Mouse (Mus musculus) lung, postnatal 14 days (tissue): Measurements from ENCODE around the gene P2ry6.

Experiments used
- DNase-seq: peaks from one replicate; pipeline ENCODE4 v3.0.0; 2021

Gene P2ry6

DNA sequence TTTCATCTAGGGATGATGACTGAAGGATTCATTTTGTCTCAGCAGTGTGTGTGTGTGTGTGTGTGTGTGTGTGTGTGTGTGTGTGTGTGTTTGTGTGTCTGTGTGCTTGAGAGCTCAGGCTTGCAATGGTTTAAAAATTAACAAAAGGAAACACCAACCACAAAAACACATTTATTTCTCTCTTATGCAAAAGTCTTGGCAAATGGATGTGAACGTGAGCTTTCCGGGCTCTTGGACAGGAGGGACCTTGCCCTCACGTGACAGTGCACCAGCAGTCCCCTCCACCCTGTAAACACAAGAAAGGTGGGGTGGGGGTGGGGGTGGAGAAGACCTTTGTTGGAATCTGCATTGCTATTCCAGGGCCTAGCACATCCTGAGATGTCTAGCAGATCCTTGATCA, 37.0 kb downstream of the P2ry6 start:
- no peak for DNase-seq

DNA sequence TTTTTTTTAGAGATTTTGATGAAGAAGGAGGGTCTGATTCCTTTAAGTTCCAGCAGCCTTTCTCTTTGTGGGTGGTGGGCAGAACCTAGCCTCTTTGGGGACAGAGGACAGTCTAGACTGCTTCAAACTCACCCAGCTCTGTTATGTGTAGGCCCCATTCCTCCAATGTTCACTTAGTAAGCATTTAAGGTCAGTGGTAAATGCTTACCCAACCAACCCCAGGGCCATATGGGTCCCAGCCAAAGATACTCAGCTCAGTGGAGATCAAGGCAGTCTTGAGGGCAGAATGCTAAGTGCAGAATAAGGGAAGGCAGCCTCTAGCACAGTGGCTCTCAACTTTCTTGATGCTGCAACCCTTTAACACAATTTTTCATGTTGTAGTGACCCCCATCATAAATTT, 40.9 kb downstream of the P2ry6 start:
- no peak for DNase-seq

DNA sequence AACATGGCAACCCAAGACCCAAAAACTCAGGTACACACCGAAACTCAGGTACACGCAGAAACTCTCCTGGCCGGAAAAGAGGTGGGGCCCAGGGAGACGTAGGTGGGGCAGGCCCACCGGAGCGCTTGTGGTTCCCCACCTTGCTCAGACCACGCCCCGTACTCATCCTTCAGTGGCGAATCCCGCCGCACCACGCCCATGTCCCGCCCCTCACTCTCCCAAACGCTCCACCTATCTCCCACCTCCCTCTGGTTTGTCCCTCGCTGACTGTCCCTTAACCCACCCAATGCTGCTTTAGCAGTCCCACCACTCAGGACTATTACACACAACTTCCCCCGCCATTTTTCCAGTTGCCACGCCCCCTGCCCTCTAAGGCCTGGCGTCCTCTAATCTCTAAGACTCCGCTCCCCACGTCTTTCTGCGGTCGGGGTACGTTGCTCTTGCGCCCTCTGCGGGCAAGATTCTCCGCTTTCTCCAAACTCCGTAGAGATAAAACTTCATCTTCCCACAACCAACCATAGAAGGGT, 41.9 kb downstream of the P2ry6 start:
- peak; percentile 91 for DNase-seq

DNA sequence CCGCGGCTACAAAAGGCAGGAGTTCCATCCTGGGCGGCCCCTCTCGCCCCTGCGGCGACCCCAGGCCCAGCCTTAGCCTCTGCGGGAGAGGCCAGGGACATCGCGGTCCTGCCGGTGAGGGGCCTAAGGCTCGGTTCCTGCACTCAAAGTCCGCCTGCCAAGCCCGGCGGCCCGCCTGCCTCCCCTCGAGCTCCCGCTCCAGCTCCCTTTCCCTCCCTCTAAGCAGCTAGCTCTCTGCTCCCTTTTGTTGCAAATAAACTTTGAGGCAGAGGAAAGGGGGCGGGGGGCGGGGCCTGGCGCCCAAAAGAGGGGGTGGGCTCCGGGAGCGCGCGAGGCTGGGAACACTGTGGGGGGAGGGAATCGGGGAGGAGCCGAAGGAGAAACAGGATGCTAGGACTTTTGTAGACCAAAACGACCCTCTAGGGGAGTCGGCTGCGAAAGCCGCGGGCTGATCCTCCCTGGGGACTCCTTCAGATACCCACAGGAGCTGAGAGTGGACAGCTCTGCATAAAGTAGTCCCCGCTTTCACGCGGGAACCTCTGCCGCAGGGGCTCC, 42.4 kb downstream of the P2ry6 start, which contains the start of gene Arhgef17:
TSS of gene Arhgef17 (minus strand) at position 182 of the 555 bp plus-strand sequence.
- DNase-seq: peak; percentile 69

DNA sequence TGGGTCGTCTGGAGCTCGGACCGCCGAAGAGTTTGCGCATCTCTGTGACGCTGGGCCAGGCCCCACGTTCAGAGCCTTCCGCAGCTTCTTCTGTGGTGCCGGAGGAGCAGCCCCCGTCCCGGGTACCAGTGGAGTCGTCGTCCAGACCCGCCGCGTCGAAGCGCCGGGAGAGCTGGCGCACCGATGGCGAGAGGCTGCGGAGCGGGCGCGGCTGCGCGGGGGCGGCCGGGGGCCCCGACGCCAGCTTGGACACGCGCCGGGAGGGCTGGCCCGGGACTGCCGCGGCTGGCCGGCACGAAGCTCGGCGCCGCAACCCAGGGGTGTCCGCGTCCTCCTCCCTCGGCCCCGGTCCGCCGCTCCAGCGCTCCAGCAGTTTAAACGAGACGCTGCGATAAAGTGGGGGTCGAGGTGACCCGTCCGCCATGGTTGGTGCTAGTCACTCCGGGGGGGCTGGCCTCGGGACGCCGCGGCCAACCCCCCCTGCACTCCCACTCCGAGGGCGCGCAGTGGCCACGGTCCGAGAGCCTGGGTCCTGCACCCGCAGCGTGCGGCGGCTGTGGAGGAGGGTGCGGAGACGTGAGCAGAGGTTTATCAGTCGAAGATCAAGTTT, 43.0 kb downstream of the P2ry6 start:
- no peak for DNase-seq

DNA sequence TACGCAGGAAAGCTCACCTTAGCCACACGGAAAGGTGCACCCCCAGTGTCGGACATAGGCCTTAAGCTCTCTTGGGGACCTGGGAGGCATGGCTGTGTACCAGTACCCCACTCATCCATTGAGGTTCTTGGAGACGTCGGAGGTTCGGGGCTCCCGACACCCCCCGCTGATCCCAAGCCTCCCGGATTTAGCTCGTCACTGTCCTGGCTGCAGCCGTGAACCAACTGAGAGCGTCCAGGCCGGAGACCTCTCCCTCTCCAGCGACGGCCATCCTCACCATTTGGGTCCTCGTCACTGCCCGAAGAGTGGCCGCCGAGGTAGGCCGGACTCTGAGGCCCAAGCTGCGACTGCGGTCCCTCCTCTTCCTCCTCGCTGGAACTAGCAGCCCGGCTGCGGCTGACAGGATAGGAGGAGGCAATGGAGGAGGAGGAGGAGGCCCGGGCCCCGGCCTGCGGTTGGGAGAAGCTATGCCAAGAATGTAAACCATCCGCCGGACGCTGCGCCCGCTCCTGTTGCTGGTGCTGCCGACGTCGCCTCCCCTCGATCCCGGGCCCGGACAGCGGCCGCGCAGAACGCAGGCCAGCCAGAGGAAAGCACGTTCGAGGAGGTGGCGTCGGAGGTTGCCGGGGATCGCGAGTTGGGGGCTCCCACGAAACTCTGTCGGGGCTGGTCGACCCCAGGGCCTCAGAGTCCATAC, 43.7 kb downstream of the P2ry6 start:
- DNase-seq: peak; percentile 81

DNA sequence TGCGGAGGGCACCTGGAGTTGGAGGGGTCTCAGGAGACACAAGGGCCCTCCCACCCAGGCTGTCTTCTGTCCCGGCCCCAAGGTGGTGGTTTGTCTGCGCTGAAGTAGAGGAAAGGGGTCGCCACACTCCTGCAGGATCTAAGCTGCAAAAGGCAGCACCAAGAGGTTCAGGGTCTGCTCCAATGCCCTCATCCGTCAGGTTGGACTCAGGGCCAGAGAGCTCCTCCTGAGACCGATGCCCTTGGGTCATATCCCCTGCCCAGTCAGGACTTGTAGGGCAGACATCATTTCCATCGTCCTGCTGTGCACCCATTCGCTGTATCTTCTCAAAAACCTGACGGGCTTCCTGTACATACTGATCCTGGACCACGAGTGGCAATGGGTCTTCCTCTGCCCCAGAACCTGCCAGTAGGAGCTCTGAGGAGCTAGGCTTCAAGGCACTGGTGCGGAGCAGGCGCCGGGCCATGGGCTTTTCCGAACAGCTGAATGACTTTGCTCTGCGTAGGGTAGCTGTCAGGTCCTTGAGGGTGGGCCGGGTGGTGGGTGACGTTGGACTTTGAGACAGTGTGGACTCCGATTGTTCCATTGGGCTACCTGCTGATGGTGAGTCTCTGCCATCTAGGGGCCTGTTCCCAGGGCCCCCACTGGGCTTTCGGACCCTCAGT, 44.7 kb downstream of the P2ry6 start:
- no peak for DNase-seq

DNA sequence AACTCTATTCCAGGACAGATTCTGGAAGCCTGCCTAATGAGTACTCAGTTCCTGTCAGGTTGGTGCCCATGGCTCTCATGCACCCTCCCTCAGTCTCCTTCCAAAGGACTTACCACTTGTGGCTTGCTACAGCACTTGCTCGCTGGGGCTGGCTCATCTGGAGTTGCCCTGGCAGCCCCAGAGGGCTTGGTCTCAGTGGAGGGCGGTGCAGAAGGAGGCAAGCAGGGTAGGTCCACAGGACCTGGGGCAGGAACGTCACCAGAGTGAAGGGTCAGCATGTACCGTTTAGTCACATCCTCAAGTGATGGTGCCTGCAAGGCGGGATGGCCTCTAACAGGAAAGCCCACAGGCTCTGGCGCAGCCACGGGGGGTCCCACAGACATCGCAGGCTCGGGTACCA, 46.0 kb downstream of the P2ry6 start:
- DNase-seq: no peak

DNA sequence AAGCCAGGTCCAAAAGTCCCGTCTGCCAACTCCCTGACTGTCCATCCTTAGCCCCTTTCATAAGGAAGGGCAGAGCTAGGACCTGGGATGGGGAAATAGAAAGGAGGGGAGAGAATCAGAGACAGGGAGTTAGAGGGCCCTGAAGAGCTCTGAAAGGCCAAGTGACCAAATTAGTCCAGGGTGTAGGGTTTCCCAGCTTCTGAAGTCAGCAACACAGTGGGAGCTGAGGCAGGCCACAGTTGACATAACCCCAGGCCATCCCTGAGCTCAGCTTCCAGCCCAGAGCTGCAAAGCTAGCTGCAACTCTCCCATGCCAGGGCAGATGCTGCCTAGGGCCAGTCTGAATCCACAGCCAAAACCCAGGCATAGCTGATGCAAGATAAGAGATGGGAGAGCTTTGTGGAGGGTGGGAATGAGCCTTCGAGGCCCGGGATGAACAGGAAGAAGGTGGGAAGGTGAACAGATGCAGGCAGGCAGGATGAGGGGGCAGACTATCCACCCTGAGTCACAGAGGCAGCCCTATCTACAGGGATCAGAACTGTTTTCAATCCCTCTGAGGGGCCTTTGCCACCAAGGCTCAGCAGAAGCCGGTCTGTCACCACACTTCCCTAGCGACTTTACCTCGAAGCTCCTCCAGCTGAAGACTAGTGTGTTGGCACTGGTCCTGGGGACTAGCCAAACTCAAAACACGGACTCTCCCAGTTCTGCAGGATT, 47.0 kb downstream of the P2ry6 start:
- DNase-seq: no peak

DNA sequence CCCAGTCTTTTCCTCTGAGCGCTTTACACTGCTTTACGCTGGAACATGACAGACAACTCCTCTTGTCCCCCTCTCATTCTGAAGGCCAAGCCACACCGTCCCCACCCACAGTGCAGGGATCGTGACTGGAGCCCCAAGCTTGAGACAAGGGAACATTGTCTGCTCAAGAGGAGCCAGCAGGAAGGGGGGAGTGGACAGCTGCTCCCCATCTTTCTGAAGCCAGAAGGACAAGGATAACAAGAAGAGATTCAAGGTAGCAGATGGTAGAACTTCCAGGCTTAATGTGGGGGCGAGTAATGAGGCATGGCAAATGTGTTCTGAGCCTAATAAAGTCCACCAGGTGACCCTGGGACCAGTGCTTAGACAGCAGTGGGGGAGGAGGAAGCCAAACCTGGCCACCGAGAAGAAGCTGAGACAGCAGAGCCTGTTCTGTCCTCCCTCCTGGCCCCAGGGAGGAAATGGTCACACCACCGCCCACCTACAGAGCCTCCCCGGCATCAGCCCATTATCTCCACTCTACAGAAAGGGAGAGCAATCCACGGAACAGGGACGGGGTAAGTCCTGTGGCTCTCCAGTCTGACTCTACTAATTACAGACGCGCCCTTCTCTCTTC, 48.0 kb downstream of the P2ry6 start:
- no peak for DNase-seq

DNA sequence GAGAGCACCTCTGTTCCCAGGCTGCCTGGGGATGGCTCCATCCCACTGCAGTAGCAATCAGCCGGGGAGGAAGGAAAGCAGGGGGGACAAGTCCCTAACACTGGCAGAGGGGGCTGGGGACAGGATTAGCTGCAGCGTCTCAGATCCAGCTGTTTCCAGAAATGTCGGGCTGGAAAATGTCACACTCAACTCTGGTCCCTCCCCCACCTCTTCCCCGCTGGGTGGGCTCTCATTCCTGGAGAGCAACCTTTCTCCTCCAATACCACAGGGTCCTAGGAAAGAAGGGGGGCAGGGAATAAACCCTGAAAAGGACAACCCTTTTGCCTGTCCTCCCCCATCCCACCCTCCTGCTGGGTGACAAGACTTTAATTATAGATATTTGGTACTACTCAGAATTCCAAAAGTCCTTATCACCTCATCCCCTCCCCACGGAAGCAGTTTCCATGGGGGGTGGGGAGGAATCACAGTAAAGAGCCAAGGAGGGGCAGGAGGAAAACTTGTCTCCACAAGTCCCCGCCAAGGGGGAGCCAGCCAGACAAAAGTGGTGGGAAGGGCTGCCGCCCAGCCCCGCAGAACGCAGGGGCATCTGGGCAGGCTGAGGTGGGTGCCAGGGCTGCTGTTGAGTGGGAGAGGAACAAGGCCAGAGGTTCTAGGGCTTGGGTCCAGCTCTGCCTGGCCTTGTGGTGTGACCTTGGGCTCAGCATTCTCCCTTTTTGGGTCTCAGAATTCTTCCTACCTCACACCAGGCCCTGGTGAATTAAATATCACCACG, 49.6 kb downstream of the P2ry6 start:
- DNase-seq: no peak

DNA sequence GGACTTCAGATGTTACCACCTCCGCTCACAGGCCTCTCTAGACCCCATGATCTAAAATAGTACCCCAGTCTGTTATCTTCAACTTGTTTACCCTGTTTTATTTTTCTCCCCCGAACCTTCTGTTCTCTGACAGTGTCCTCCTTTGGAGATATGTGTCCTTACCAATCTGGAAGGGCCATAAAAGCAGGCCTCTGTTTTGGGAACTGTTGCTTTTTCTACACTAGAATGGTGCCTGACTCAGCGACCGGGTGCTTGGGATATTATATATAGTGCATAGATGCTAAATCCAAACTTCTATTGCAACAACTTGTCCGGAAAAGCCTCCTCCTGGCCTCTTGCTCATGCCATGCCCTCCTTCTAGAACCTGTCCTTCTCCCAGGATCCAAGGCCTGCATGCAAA, 50.2 kb downstream of the P2ry6 start:
- DNase-seq: no peak

DNA sequence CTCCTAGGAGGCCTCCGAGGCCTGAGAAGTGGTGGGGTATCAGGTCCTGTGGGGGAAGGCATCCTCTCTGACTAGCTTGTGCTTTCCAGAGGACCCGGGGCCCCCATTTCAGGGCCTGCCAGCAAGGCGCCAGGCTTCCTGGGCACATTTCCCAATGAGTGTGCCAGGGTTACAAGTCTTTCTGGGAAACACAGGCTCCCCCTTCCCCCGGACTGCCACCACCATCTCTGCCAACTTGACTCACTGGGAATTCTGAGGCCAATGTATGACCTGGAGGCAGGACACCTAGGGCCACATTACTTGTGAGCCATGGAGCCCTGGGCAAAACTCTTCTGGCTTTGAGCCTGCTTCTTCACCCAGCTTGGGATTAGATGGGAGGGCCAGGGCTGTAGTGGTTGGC, 51.5 kb downstream of the P2ry6 start:
- DNase-seq: no peak

DNA sequence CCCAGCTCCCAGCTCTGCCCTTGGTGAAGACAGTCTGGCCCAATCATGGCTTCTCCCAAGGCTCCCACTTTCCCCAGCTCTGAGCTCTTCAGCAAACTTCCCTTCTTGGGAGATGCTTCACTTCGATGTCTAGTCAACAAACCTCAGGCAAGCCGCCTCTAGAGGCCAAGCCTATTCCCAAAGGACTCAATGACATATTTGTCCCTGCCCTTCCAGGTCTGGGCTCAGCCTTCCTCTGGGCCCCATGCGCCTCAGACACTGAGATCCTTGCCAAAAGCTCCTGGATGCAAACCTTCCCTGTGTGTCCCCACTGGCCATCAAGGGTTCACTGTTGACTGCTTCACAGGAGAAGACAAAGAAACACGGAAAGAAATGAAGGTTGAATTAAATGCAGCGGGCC, 53.2 kb downstream of the P2ry6 start:
- no peak for DNase-seq

DNA sequence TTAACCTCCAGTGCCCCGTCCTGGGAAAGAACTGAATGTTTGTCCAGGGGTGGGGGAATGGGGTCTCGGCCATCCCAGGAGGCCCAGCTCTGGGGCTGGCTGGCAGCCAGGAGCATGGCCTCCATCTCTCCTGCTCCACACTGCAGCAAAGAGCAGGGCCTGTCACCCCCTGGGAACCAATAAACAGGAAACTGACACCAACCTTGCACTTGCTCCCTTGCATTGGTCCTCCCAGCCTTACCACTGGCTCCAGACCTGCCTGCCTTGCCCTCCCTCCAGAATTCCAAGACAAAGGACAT, 54.7 kb downstream of the P2ry6 start:
- peak; percentile 47 for DNase-seq

DNA sequence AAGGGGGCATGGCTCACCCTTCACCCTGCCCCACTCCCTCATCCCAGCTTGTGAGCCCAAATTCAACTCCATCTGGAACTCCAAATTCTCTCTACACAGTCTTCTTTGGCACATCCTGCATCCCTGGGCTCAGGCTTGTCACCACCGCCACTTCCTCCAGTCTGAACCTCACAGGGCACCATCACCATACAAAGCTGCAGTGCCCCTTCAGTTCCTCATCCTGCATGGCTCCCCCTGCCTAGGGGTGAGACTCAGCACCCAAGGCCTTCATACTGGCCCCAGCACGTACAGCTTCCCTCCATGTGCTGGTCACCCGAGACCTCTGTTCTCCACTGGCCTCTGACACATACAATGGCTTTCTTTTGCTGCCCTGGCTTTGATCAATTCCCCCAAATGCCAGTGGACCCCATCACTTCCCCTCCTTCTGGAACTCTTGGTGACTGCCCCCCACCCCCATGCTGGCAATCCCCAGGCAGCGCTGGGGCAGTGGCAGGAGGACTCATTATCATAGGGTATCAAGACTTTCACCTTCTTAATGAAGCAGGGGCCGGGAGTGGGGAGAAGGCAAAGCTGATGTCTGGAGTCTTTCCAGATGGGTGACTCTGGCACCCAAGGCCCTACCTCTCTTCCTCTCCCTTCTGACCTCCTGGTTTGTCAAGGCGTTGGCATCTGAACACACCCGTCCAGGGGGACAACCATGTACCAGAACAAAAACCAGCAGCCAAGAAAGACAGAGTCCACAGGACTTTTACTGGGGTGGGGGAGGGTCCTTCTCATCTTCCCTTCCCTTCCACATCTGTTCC, 55.2 kb downstream of the P2ry6 start:
- DNase-seq: no peak

DNA sequence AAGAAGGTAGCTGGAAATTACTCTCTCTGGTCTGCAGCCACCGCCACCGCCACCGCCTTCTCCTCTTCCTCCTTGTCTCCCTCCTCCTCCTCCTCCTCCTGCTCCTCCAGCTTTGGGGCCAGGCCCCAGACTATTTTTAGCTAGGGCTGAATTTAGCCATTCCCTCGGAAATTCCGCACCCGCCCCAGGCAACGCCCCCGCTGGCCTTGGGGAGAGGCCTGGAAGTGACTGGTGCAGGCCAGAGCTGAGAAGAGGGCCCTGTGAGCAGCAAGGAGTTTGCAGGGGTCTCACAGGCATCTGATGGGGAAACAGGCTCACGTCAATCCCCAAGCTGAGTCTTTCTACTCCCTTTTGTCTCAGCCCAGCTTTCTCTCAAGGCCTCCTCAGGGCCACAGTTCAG, 56.3 kb downstream of the P2ry6 start:
- peak; percentile 68 for DNase-seq

DNA sequence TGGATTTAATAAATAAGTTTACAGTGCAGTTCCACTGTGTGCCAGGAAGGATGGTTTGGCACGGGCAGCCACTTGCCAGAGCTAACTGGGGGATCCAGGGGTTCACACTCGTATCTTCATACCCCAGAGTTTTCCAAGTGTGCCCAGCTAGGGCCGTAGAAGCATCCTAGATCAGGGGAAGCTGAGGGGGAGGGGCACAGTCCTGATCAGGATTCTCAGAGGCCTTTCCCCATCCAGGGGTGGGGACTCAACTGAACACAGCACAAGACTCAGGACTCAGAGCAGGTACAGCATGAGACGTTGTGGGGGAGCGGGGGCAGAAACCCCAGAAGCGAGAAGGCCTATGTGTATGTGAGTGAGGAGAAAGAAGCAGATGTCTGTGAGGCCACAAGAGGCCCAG, 56.7 kb downstream of the P2ry6 start:
- DNase-seq: no peak

DNA sequence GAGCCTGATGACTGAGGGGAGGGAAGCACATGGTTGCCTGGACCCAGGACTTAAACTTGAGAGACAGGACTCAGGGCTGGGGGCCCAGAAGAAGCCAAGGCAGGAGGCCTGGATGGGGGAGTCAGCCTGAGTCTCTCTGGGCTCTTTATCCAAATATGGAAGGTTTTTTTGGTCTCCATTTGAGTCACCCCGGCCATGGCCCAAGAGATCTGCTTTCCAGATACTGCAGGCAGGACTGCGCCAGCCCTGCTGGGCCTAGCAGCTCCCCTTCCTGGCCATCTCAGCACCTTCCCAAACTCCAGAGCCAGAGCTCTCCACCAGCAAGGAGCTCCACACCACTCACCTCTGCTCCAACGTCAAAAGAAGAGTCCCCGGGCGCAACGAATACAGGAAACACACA, 57.9 kb downstream of the P2ry6 start:
- DNase-seq: no peak

DNA sequence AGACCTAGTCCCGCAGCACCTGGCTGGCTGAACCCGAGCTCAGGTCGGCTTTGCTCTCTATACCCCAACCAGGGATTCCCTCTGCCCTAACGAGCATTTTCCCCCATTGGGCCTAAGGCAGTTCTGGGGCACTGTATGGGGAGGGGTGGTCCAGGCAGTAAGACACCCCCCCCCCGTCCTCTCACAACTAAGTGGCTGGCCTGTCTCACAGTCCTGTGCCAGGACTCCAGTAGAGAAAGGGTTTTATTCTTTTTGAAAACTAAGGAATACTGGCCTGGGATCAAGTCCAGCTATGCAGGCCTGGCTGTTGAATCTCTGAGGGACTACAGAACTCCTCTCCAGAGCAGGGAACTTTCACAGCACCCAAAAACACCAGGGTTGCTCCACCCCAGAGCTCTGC, 59.2 kb downstream of the P2ry6 start:
- DNase-seq: no peak

DNA sequence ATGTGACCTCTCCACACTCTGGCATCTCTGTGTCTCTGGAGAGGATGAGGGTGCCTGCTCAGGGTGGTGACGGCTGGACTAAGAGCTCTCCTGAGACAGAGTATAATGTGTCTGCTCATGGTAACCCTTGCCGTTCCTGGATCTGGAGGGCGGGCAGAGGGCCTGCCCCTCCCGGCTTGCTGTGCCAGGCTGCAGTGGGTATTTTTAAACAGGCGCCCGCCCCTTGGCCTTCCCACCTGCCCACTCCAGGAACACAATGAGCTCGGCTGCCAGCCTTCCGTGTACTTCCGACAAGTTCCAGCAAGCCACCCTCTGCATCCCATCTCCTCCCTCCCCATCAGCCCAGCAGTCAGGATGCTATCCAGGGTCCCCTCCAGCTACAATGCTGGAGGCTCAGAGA, 62.7 kb downstream of the P2ry6 start:
- no peak for DNase-seq
